Mouse (Mus musculus) kidney, embryonic 15.5 days (tissue): ENCODE measurements around the gene Wnt5b. TPM values are rescaled to one million over a fixed set of nuclear protein-coding genes. Genes with fewer than 3 reads are reported as not detected.

ENCODE experiments used
- ATAC-seq: fragments of 200-750 bp; cut with Nextera tagmentation; replicated peaks from 2 replicates; pipeline ENCODE4 v1.8.0; 2017; ENCODE audit warnings: moderate TSS enrichment; ENCODE audit not compliant: low FRiP score
- H3K27ac ChIP-seq: fragments of 300-500 bp; sonication (generic); 2 replicates; pipeline ENCODE4 v1.5.1; 2015; ENCODE audit warnings: mild to moderate bottlenecking, inconsistent platforms
- H3K27me3 ChIP-seq: fragments of 300-500 bp; sonication (generic); 2 replicates; pipeline ENCODE4 v1.6.1; 2015; ENCODE audit warnings: inconsistent platforms
- H3K36me3 ChIP-seq: fragments of 300-500 bp; sonication (generic); 2 replicates; pipeline ENCODE4 v1.6.1; 2015; ENCODE audit warnings: inconsistent platforms
- H3K4me1 ChIP-seq: fragments of 300-500 bp; sonication (generic); 2 replicates; pipeline ENCODE4 v1.6.1; 2015; ENCODE audit warnings: inconsistent platforms
- H3K4me2 ChIP-seq: fragments of 300-500 bp; sonication (generic); 2 replicates; pipeline ENCODE4 v1.6.1; 2015; ENCODE audit warnings: moderate library complexity, mild to moderate bottlenecking, inconsistent platforms
- H3K4me3 ChIP-seq: fragments of 300-500 bp; sonication (generic); replicated peaks from 2 replicates; pipeline ENCODE4 v1.5.1; 2015; ENCODE audit warnings: mild to moderate bottlenecking, inconsistent platforms
- H3K9ac ChIP-seq: fragments of 300-500 bp; sonication (generic); 2 replicates; pipeline ENCODE4 v1.6.1; 2015; ENCODE audit warnings: mild to moderate bottlenecking, inconsistent platforms
- H3K9me3 ChIP-seq: fragments of 300-500 bp; sonication (generic); replicated peaks from 2 replicates; pipeline ENCODE4 v1.6.1; 2016; ENCODE audit warnings: inconsistent platforms
- WGBS: fragments of 180-500 bp; shearing (Covaris S2); methylation state at CpG from one replicate; pipeline ENCODE4 v1.1.7; 2015; ENCODE audit warnings: mixed read lengths; 5-methylcytosine and 5-hydroxymethylcytosine counted together
- polyA plus RNA-seq: library from polyadenylated mRNA; unstranded; fragments of >200 nt; fragmentation: Nextera tagmentation; extraction: Ambion mirVana; gene quantifications from 2 replicates; pipeline ENCODE4 v1.2.1, GENCODE M21; 2015

The Wnt5b gene
- polyA plus RNA-seq, 1 experiment from 2014 or later: 11.5 TPM

DNA sequence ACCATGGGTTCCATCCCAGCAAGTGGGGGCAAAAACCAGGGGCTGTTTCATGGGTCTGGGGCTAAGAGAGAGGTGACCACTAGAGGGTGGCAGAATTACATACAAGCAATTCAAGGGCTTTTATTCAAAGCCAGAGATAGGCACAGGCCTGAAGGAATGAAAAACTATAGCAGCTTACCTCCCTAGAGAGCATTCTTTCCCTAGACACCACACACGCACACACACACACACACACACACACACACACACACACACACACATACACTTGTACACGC, 76.4 kb downstream of the Wnt5b start:
- H3K27me3 ChIP-seq: no peaks in the 10 kb centered on the region
- H3K4me3 ChIP-seq: no peak overlapping the region
- no peak overlapping the region for H3K9ac ChIP-seq
- 68% methylated on average over 2 of the region's 2 CpGs for WGBS
- no peaks in the 10 kb centered on the region for H3K9me3 ChIP-seq
- no peaks in the 10 kb centered on the region for H3K36me3 ChIP-seq
- H3K27ac ChIP-seq: peak overlapping the region; percentile 9; the same call in 1 of the 2 replicates
- H3K4me2 ChIP-seq: no peak overlapping the region
- peaks cover 5% of the 10 kb centered on the region for H3K4me1 ChIP-seq
- ATAC-seq: no peak

DNA sequence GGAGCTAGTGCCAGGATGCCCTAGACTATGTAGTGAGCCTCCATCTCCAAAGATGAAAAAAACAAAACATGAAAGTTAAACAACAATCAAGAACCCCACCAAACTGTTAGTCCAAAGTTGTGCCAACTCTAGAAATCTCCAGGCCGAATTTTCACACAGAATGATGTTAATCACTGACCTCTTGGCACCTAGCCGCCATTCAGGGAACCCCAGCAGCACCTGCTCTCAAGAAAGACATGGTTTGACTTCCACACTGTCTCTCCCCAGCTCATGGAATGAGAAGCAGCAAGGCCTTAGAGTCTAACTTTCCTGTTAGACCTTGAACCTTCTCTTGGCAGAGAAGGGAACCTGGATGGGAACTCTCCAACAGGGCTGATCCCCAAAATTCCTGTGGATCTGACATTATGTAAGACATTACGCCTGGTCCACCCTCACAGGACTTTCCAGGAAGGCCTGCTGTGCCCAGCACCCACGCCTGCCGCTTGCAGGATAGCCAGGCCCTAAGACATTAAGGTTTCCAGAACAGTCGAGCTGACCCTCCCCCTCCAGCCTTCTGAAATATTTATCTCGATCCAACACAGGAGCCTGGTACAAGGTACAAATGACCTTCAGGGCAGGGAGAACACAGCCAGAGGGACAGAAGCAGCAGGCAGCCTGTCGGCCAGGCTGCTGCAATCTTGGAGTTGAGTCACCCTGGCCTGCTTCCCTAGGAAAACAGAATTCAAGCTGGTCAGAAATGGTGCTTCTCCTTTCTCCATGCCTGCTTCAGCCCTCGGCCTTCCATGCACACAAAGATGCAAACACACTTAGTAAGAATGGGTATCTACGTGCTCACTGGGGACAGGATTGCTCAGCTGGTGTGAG, 77.0 kb downstream of the Wnt5b start:
- H3K4me3 ChIP-seq: no peak overlapping the region
- no peak overlapping the region for H3K9ac ChIP-seq
- H3K9me3 ChIP-seq: no peaks in the 10 kb centered on the region
- H3K4me1 ChIP-seq: no peaks in the 10 kb centered on the region
- peak overlapping the region; percentile 9; the same call in 1 of the 2 replicates for H3K27ac ChIP-seq
- H3K36me3 ChIP-seq: no peaks in the 10 kb centered on the region
- no peak for ATAC-seq
- H3K27me3 ChIP-seq: no peaks in the 10 kb centered on the region
- H3K4me2 ChIP-seq: no peak overlapping the region
- WGBS: 65% methylated on average over 10 of the region's 10 CpGs

DNA sequence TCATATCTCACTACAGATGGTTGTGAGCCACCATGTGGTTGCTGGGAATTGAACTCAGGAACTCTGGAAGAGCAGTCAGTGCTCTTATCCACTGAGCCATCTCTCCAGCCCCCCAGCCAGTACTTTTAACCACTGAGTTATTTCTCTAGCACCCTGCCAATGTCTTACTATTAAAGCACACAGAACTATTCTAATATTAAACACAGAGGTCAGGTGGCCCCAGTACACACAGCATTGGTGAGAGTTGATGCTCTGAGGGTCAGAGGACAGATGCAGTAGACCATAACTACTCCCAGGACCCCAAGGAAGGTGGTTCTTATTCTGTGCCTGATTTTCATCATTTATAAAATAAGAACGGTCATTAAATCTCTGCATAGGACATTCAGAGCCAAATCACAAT, 78.0 kb downstream of the Wnt5b start:
- 95% methylated on average over 1 of the region's 1 CpGs for WGBS
- H3K9ac ChIP-seq: no peak overlapping the region
- H3K27ac ChIP-seq: no peak overlapping the region
- no peaks in the 10 kb centered on the region for H3K4me1 ChIP-seq
- H3K9me3 ChIP-seq: no peaks in the 10 kb centered on the region
- H3K36me3 ChIP-seq: no peaks in the 10 kb centered on the region
- no peaks in the 10 kb centered on the region for H3K27me3 ChIP-seq
- no peak overlapping the region for H3K4me3 ChIP-seq
- no peak for ATAC-seq
- no peak overlapping the region for H3K4me2 ChIP-seq

DNA sequence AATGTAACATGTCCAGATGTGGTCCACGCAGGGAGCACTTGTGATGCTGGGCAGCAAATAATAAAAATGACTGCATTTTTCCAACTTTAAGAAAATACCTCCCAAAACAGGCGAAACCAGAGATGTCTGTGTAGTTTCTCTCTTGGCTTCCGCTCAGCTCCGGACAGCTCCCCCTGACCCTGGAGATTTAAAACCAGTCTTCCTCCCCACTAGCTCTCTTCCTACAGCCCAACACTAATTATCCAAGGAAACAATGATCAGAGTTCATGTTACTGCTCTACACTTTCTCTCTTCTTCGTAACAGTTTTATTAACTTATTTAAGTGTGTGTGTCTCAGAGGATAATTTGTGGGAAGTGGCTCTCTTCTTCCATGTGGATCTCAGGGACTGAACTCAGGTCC, 83.8 kb downstream of the Wnt5b start:
- Histone ChIP-seq H3K27ac (peak overlapping the region; percentile 77), H3K36me3 (no peaks in the 10 kb centered on the region), H3K4me2 (no peak overlapping the region), H3K4me1 (peaks cover 14% of the 10 kb centered on the region), H3K4me3 (no peak overlapping the region), H3K9me3 (no peaks in the 10 kb centered on the region), H3K9ac (no peak overlapping the region), H3K27me3 (no peaks in the 10 kb centered on the region)
- ATAC-seq: peak; percentile 47; the same call in 1 of the 2 replicates
- 36% methylated on average over 5 of the region's 5 CpGs for WGBS

DNA sequence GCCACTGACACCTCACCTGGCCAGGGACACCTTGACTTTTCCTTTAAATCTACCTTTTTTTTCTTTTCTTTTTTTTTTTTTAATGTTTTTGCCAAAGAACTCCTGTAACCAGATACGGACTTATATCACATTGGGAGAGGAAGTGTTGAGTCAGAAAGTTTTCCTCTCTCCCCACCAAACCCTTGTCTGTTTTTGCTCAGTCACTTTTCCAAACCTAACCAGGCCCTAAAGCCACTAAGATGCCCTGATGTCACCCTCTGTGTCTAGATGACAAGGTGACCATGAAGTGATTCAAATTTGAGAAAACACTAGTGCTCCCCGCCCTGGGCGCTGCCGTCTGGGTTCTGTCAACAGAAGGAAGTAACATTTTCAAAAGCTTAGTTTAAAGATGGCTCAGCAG, 85.1 kb downstream of the Wnt5b start:
- WGBS: 53% methylated on average over 4 of the region's 4 CpGs
- Histone ChIP-seq H3K9ac (no peak overlapping the region), H3K27me3 (no peaks in the 10 kb centered on the region), H3K36me3 (no peaks in the 10 kb centered on the region), H3K4me1 (peaks cover 14% of the 10 kb centered on the region), H3K27ac (no peak overlapping the region), H3K4me3 (no peak overlapping the region), H3K9me3 (no peaks in the 10 kb centered on the region), H3K4me2 (no peak overlapping the region)
- no peak for ATAC-seq

DNA sequence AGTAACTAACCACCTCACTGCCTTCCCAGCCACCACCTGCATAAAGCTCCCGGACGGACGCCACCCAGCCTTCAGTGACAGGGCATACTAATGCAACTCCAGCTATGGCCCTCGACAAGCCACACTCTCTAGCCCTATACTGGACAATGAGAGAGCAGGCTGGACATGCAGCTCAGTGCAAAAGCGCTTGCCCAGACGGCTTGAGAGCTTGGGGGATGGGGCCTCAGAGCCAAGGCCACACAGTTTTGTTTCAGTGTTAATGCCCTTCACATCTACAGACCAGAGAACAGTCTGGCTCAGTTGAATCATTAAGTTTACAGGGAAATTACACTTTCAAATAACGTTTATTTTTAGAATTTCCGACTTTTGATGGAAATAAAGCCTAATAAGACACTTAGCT, 86.0 kb downstream of the Wnt5b start:
- Histone ChIP-seq H3K4me2 (no peak overlapping the region), H3K36me3 (no peaks in the 10 kb centered on the region), H3K4me1 (peaks cover 14% of the 10 kb centered on the region), H3K4me3 (no peak overlapping the region), H3K27ac (no peak overlapping the region), H3K9me3 (no peaks in the 10 kb centered on the region), H3K9ac (no peak overlapping the region), H3K27me3 (no peaks in the 10 kb centered on the region)
- WGBS: 64% methylated on average over 8 of the region's 8 CpGs
- ATAC-seq: no peak

DNA sequence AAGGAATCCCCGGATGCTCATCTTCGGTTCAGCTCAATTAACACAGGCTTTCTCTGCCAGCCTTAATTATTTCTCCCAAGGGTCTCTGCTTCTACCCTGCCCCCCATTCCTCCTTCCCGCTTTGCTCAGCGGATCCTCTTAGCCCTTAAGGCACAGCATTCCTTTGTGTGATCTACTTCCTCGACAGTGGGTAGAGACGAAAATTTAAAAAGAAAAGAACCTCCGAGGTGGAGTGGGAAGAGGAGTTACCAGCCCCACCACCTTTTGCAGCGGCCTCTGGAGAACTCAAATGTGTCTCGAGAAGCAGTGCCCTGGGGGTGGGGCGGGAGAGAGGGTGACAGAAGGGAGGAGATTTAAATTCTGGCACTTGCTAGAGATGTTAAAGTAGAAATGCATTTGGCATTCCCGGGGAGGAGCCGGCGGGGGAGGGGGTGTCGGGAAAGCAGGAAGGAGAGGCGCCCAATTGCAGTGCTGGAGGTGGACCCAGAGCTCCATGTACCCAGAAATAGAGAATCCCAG, 92.1 kb downstream of the Wnt5b start:
- Histone ChIP-seq H3K27ac (peak overlapping the region; percentile 84), H3K9ac (peak overlapping the region; percentile 42), H3K4me3 (peak overlapping the region; percentile 44), H3K4me2 (peak overlapping the region; percentile 74), H3K4me1 (peaks cover 42% of the 10 kb centered on the region), H3K9me3 (no peaks in the 10 kb centered on the region), H3K27me3 (peaks cover 22% of the 10 kb centered on the region; the same call in 1 of the 2 replicates), H3K36me3 (no peaks in the 10 kb centered on the region)
- WGBS: under 1% methylated on average over 15 of the region's 15 CpGs
- ATAC-seq: peak; percentile 54

DNA sequence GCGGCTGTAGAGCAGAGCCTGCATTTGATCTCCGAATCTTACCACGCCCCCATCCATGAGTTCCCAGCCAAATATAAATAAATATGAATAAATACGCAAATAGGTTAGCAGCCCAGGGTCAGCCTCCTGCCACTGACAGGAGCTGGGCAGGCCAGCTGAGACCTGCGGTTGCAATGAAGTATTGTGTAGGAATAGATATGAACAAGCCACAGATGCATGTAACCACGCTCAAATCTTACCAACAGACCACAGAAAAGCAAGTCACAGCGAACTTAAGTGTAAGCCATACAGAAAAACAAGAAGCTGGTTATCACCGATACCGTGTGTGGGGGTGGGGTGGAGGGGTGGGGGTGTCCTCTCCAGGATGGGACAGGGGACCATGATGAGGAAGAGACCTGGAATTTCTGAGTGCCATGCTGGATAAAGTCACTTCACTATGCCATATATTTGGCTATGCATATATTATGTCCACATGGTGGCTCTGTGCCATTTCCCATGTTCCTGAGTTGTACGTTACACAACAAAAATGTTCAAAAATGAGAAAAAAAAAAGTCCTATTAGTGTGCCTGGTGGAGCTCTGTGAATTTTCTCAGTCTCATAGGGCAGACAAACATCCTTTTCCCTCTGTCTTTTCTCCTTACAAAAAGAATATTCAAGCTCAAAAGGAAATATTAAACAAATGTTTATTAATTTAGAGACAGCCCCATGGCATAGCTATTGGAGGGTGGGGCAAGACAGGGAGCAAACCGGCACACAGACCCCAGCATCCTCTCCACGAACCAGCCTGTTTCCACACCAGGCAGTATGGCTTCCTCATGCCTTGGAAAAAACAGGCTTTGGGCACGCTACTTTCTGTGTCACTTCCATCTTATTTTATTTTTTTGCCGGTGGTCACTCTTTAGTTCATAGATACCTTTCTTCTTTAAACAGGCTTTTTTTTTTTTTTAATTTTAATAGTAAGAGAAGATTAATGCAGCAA, 92.9 kb downstream of the Wnt5b start:
- H3K9me3 ChIP-seq: no peaks in the 10 kb centered on the region
- H3K4me1 ChIP-seq: peaks cover 42% of the 10 kb centered on the region
- 29% methylated on average over 14 of the region's 14 CpGs for WGBS
- H3K9ac ChIP-seq: no peak overlapping the region
- H3K27me3 ChIP-seq: peaks cover 22% of the 10 kb centered on the region; the same call in 1 of the 2 replicates
- H3K4me3 ChIP-seq: 0 out of 2 replicates have a peak overlapping the region, but pooled peaks have one; percentile 44
- H3K27ac ChIP-seq: peak overlapping the region; percentile 84; the same call in 1 of the 2 replicates
- H3K36me3 ChIP-seq: no peaks in the 10 kb centered on the region
- no peak for ATAC-seq
- peak overlapping the region; percentile 74 for H3K4me2 ChIP-seq

DNA sequence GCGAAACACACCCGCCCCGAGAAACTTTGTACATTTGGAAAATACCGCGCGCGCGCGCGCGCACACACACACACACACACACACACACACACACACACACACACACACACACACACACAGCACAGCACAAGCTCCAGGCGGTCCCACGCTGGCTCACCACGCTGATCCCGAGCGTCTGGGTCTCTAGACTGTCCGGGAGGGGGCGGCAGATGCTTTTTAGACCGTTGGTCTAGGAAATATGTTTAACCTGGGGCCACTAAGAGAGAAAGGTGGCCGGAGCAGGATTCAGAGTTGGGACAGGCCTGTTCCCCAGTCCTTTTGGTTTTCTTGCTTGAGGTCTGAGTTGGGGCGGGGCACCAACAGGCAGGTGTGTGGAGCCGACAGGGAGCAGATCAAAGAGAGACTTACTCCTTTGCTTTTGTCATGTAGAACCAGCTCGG, 95.1 kb downstream of the Wnt5b start:
- WGBS: 5% methylated on average over 15 of the region's 23 CpGs
- peak overlapping the region; percentile 39 for H3K9ac ChIP-seq
- peaks cover 42% of the 10 kb centered on the region for H3K4me1 ChIP-seq

DNA sequence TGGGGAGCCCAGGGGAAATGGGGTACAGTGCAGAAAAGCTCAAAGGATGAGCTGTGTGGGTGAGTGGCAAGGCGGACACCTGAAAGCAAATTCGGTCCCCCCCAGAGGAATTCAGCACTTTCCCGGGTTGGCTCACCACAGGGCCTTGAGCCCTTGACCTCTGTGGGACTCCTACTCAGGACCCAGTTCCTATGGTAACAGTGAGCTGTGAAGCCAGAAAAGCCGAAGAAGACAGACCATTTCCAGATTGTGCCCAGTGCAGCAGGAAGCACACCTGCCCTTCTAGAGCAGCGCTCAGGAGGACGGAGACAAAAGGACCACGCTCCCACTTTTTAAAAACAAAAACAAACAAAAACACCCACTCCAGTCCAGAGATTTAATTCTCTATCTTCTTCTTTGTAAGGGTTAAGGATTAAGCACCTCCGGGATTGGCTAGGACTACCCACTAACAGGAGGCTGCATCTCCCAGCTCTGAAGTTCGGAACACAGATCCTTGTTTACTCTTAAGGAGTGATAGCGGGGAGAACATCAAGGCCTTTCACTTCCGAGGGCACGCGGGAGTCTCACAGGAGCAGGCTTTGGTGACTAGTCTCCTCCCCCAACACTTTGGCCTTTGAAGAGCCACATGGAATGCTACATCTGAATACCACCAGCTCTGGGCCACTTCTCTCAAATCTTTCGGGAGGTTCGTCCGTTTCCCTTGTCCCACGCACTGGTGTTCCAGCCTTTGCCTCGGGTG, 95.7 kb downstream of the Wnt5b start:
- ATAC-seq: peak; percentile 38; the same call in 1 of the 2 replicates

More for the DNA sequence above, 95.1 kb downstream of the Wnt5b start:
- H3K4me3 ChIP-seq: peak overlapping the region; percentile 43
- ATAC-seq: peak; percentile 61; the same call in 1 of the 2 replicates
- no peaks in the 10 kb centered on the region for H3K9me3 ChIP-seq
- no peak overlapping the region for H3K27ac ChIP-seq
- no peaks in the 10 kb centered on the region for H3K36me3 ChIP-seq
- peaks cover 22% of the 10 kb centered on the region; the same call in 1 of the 2 replicates for H3K27me3 ChIP-seq
- peak overlapping the region; percentile 76 for H3K4me2 ChIP-seq

More for the DNA sequence above, 95.7 kb downstream of the Wnt5b start:
- Histone ChIP-seq H3K9me3 (no peaks in the 10 kb centered on the region), H3K36me3 (no peaks in the 10 kb centered on the region), H3K27me3 (peaks cover 22% of the 10 kb centered on the region; the same call in 1 of the 2 replicates), H3K4me2 (peak overlapping the region; percentile 76), H3K9ac (peak overlapping the region; percentile 39), H3K4me1 (peaks cover 47% of the 10 kb centered on the region), H3K27ac (no peak overlapping the region), H3K4me3 (peak overlapping the region; percentile 43)
- 6% methylated on average over 18 of the region's 18 CpGs for WGBS
